Mouse (Mus musculus) neutrophil, adult 65 days (primary cell): Measurements from ENCODE around the gene Fgd6. TPM values are rescaled to one million over a fixed set of nuclear protein-coding genes. Genes with fewer than 3 reads are reported as not detected.

Experiments used
- total RNA-seq: library from RNA; stranded (reverse); gene quantifications from 2 replicates; pipeline ENCODE4 v1.2.4, GENCODE M21; 2023

Gene Fgd6
- 3.6 and 9.0 TPM in 2 replicates for total RNA-seq

DNA sequence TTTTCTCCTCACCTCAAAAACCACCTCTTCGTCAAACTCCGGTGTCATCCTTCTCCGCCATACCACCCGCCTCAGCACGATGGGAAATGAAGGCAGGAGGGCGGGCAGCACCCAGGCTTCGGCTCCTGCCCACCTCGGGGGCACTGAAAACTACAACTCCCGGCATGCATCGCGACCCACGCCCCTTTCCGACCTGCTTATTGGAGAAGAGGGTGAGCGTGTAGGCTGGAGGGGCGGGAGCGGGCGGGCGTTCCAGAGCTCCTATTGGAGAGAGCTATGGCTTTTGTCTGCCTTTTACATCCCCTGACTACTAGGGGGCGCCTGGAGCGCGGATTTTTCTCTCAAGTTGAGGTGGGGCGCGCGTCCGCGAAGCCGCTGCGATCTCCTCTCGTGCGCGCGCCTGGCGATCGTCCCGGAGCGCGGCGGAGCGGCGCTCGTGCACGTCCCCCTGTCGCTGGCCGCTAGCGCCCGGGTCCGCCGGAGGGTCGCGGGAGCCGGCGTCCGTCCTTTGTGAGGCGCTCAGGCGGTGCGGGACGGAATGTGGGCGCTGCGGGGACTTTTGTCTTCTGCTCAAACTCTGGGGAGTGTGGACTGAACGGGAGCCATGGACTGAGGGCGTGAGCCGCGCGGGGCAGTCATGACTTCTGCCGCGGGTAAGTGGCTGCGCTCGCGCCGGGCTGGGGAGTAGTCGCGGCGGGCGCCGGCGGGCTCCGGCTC is at the start of gene Fgd6, which contains the start of gene Vezt:
TSS of gene Fgd6 (plus strand) at position 344 of the 717 bp plus-strand sequence.
TSS of gene Vezt (minus strand) at position 160 of the 717 bp plus-strand sequence.

DNA sequence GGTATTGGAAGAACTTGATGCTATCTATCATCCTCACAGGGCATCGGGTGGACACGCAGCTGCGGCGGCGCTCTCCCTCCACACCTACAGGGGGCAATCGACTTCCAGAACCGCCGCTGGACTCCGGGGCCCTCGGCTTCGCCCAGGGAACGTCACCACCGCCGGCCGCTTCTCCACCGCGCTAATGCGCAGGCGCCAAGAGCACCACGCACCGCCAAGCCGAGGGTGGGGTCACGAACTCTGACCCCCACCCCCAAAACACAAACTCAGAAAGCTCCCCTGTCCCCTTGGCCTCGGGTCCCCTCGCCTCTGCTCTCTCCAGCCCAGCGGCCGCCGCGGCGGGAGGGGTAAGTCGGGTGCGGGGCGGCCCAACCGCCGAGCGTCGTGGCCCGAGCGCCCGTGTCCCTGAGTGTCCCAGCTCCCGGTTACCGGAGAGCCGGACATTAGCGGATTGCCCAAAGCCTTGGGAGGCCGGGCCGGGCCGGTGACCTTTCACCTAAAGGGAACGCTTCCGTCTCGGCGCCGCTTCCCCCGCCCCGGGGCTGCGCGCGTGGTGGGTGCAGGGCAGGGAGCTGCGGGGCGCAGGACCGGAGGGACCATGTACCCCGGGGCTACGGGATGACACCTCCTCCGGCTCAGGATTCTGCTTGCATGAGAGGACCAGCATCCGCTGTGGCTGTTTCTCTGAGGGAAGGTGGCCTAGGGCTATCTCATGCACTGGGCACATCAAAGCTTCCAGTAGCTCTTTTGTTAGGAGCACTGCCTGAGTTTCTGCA is 112.1 kb downstream of the Fgd6 start, which contains the start of gene Nr2c1:
TSS of gene Nr2c1 (plus strand) at position 268 of the 776 bp plus-strand sequence.

Other genes starting within 250 kb of the Fgd6 start
- gene Usp44, start 204.4 kb upstream of the Fgd6 start, total RNA-seq: not detected in 2 replicates
- 77.9 and 79.3 TPM in 2 replicates for gene Metap2, start 138.9 kb upstream of the Fgd6 start, total RNA-seq
- 4.3 and 6.8 TPM in 2 replicates for gene Vezt, start 184 bp upstream of the Fgd6 start, total RNA-seq
- gene Nr2c1, start 112.0 kb downstream of the Fgd6 start, total RNA-seq: 2.5 and 2.6 TPM in 2 replicates
- gene Ndufa12, start 162.7 kb downstream of the Fgd6 start, total RNA-seq: 23.4 and 25.1 TPM in 2 replicates